Mouse (Mus musculus): Measurements from ENCODE around the gene Sptlc2. TPM values are rescaled to one million over a fixed set of nuclear protein-coding genes. Genes with fewer than 3 reads are reported as not detected.
A peak's percentile ranks its signal among the peaks of the same experiment; 100 is the strongest.

Sptlc2 gene
- polyA plus RNA-seq, 1 experiment from 2014 or later: 105 TPM

- no peaks in the 10 kb centered on the region for H3K27me3 ChIP-seq
- 15% methylated on average over 4 of the region's 4 CpGs for WGBS
- ATAC-seq (ENCODE audit: borderline replicate concordance, extremely low read depth, low FRiP score, low TSS enrichment): 0 out of 2 replicates have a peak, but pooled peaks have one; percentile 40
Observed at GRCm38 (mm10) chr12:87413179-87413790, 25.1 kb upstream of the Sptlc2 start.

GRCm38 (mm10) chr12:87410999-87411398 is 22.8 kb upstream of the Sptlc2 start:
- H3K9ac ChIP-seq: no peak overlapping the region
- no peak overlapping the region for H3K27ac ChIP-seq
- no peaks in the 10 kb centered on the region for H3K36me3 ChIP-seq
- H3K4me2 ChIP-seq: no peak overlapping the region
- no peak overlapping the region for H3K4me3 ChIP-seq
- ATAC-seq (ENCODE audit: borderline replicate concordance, extremely low read depth, low FRiP score, low TSS enrichment): 0 out of 2 replicates have a peak, but pooled peaks have one; percentile 25
- H3K9me3 ChIP-seq: no peaks in the 10 kb centered on the region
- H3K27me3 ChIP-seq: no peaks in the 10 kb centered on the region
- 32% methylated on average over 7 of the region's 7 CpGs for WGBS
- H3K4me1 ChIP-seq: peaks cover 10% of the 10 kb centered on the region; the same call in 1 of the 2 replicates

More at GRCm38 (mm10) chr12:87413179-87413790, 25.1 kb upstream of the Sptlc2 start:
- Histone ChIP-seq H3K4me1 (peaks cover 3% of the 10 kb centered on the region; the same call in 1 of the 2 replicates), H3K36me3 (no peaks in the 10 kb centered on the region), H3K4me3 (no peak overlapping the region), H3K27ac (no peak overlapping the region), H3K4me2 (no peak overlapping the region), H3K9me3 (no peaks in the 10 kb centered on the region), H3K9ac (no peak overlapping the region)

GRCm38 (mm10) chr12:87409123-87409522 is 21.0 kb upstream of the Sptlc2 start:
- 80% methylated on average over 4 of the region's 4 CpGs for WGBS
- no peak overlapping the region for H3K4me3 ChIP-seq
- peaks cover 10% of the 10 kb centered on the region; the same call in 1 of the 2 replicates for H3K4me1 ChIP-seq
- no peak for ATAC-seq (ENCODE audit: borderline replicate concordance, extremely low read depth, low FRiP score, low TSS enrichment)
- no peak overlapping the region for H3K27ac ChIP-seq
- no peak overlapping the region for H3K9ac ChIP-seq
- H3K27me3 ChIP-seq: no peaks in the 10 kb centered on the region
- no peaks in the 10 kb centered on the region for H3K9me3 ChIP-seq
- no peak overlapping the region for H3K4me2 ChIP-seq
- H3K36me3 ChIP-seq: no peaks in the 10 kb centered on the region

- Histone ChIP-seq H3K4me3 (peak overlapping the region; percentile 14; the same call in 1 of the 2 replicates), H3K27ac (peak overlapping the region; percentile 65), H3K36me3 (no peaks in the 10 kb centered on the region), H3K4me1 (peaks cover 10% of the 10 kb centered on the region; the same call in 1 of the 2 replicates), H3K4me2 (peak overlapping the region; percentile 40), H3K9ac (no peak overlapping the region), H3K9me3 (no peaks in the 10 kb centered on the region), H3K27me3 (no peaks in the 10 kb centered on the region)
- WGBS: 22% methylated on average over 21 of the region's 21 CpGs
- ATAC-seq (ENCODE audit: borderline replicate concordance, extremely low read depth, low FRiP score, low TSS enrichment): peak; percentile 58; the same call in 1 of the 2 replicates
Observed at GRCm38 (mm10) chr12:87407869-87408605, 19.9 kb upstream of the Sptlc2 start.

- no peak overlapping the region for H3K9ac ChIP-seq
- ATAC-seq (ENCODE audit: borderline replicate concordance, extremely low read depth, low FRiP score, low TSS enrichment): no peak
- H3K36me3 ChIP-seq: no peaks in the 10 kb centered on the region
- H3K9me3 ChIP-seq: no peaks in the 10 kb centered on the region
- no peak overlapping the region for H3K4me3 ChIP-seq
- H3K4me1 ChIP-seq: 0 out of 2 replicates have a peak, but pooled peaks cover 10% of the 10 kb centered on the region
- H3K27me3 ChIP-seq: no peaks in the 10 kb centered on the region
- no peak overlapping the region for H3K4me2 ChIP-seq
- no peak overlapping the region for H3K27ac ChIP-seq
- 54% methylated on average over 3 of the region's 3 CpGs for WGBS
Observed at GRCm38 (mm10) chr12:87405721-87406120, 17.6 kb upstream of the Sptlc2 start.

GRCm38 (mm10) chr12:87405165-87405564 is 17.0 kb upstream of the Sptlc2 start:
- no peak overlapping the region for H3K4me3 ChIP-seq
- no peak overlapping the region for H3K9ac ChIP-seq
- 65% methylated on average over 4 of the region's 4 CpGs for WGBS
- H3K27ac ChIP-seq: no peak overlapping the region
- no peak for ATAC-seq (ENCODE audit: borderline replicate concordance, extremely low read depth, low FRiP score, low TSS enrichment)
- H3K27me3 ChIP-seq: no peaks in the 10 kb centered on the region
- 0 out of 2 replicates have a peak, but pooled peaks cover 10% of the 10 kb centered on the region for H3K4me1 ChIP-seq
- H3K36me3 ChIP-seq: no peaks in the 10 kb centered on the region
- H3K4me2 ChIP-seq: no peak overlapping the region
- no peaks in the 10 kb centered on the region for H3K9me3 ChIP-seq

GRCm38 (mm10) chr12:87401883-87402282 is 13.7 kb upstream of the Sptlc2 start:
- WGBS: 42% methylated on average over 6 of the region's 6 CpGs
- no peaks in the 10 kb centered on the region for H3K4me1 ChIP-seq
- no peak overlapping the region for H3K27ac ChIP-seq
- H3K9ac ChIP-seq: no peak overlapping the region
- no peaks in the 10 kb centered on the region for H3K36me3 ChIP-seq
- no peak for ATAC-seq (ENCODE audit: borderline replicate concordance, extremely low read depth, low FRiP score, low TSS enrichment)
- no peak overlapping the region for H3K4me3 ChIP-seq
- H3K27me3 ChIP-seq: no peaks in the 10 kb centered on the region
- no peaks in the 10 kb centered on the region for H3K9me3 ChIP-seq
- no peak overlapping the region for H3K4me2 ChIP-seq

GRCm38 (mm10) chr12:87399119-87399819 is 11.1 kb upstream of the Sptlc2 start:
- WGBS: 70% methylated on average over 10 of the region's 10 CpGs
- H3K4me3 ChIP-seq: no peak overlapping the region
- H3K27ac ChIP-seq: no peak overlapping the region
- H3K4me1 ChIP-seq: no peaks in the 10 kb centered on the region
- H3K36me3 ChIP-seq: no peaks in the 10 kb centered on the region
- no peak overlapping the region for H3K9ac ChIP-seq
- H3K9me3 ChIP-seq: no peaks in the 10 kb centered on the region
- H3K4me2 ChIP-seq: no peak overlapping the region
- no peak for ATAC-seq (ENCODE audit: borderline replicate concordance, extremely low read depth, low FRiP score, low TSS enrichment)
- H3K27me3 ChIP-seq: no peaks in the 10 kb centered on the region

- no peak for ATAC-seq (ENCODE audit: borderline replicate concordance, extremely low read depth, low FRiP score, low TSS enrichment)
- H3K27me3 ChIP-seq: no peaks in the 10 kb centered on the region
- no peak overlapping the region for H3K4me2 ChIP-seq
- H3K9ac ChIP-seq: no peak overlapping the region
- no peak overlapping the region for H3K27ac ChIP-seq
- H3K9me3 ChIP-seq: no peaks in the 10 kb centered on the region
- H3K4me3 ChIP-seq: no peak overlapping the region
- 64% methylated on average over 4 of the region's 4 CpGs for WGBS
- no peaks in the 10 kb centered on the region for H3K36me3 ChIP-seq
- 0 out of 2 replicates have a peak, but pooled peaks cover 3% of the 10 kb centered on the region for H3K4me1 ChIP-seq
Observed at GRCm38 (mm10) chr12:87397811-87398417, 9.8 kb upstream of the Sptlc2 start.

GRCm38 (mm10) chr12:87397126-87397525 is 9.0 kb upstream of the Sptlc2 start:
- H3K9me3 ChIP-seq: no peaks in the 10 kb centered on the region
- no peak overlapping the region for H3K4me2 ChIP-seq
- H3K27ac ChIP-seq: no peak overlapping the region
- no peak overlapping the region for H3K9ac ChIP-seq
- H3K27me3 ChIP-seq: no peaks in the 10 kb centered on the region
- ATAC-seq (ENCODE audit: borderline replicate concordance, extremely low read depth, low FRiP score, low TSS enrichment): no peak
- H3K36me3 ChIP-seq: no peaks in the 10 kb centered on the region
- 0 out of 2 replicates have a peak, but pooled peaks cover 3% of the 10 kb centered on the region for H3K4me1 ChIP-seq
- WGBS: 77% methylated on average over 4 of the region's 4 CpGs
- no peak overlapping the region for H3K4me3 ChIP-seq

- Histone ChIP-seq H3K9me3 (no peaks in the 10 kb centered on the region), H3K27me3 (no peaks in the 10 kb centered on the region), H3K36me3 (no peaks in the 10 kb centered on the region), H3K9ac (no peak overlapping the region), H3K4me2 (no peak overlapping the region), H3K27ac (no peak overlapping the region), H3K4me1 (0 out of 2 replicates have a peak, but pooled peaks cover 3% of the 10 kb centered on the region), H3K4me3 (no peak overlapping the region)
- WGBS: 87% methylated on average over 6 of the region's 6 CpGs
- ATAC-seq (ENCODE audit: borderline replicate concordance, extremely low read depth, low FRiP score, low TSS enrichment): no peak
Observed at GRCm38 (mm10) chr12:87394316-87394715, 6.2 kb upstream of the Sptlc2 start.

Measured in lung, embryonic 15.5 days (tissue).